Mouse (Mus musculus) spleen, adult 2 months (tissue): ENCODE data around the gene Cadps2.

Experiments used
- CTCF ChIP-seq: fragments of 200-500 bp; IDR thresholded peaks from 2 replicates; pipeline ENCODE4 v1.5.1; 2011; ENCODE audit warnings: mild to moderate bottlenecking, inconsistent platforms; ENCODE audit not compliant: insufficient read depth, insufficient read length, insufficient replicate concordance; ENCODE audit errors: extremely low read depth
- POLR2A ChIP-seq: fragments of 200-500 bp; IDR thresholded peaks from 2 replicates; pipeline ENCODE4 v1.6.1; 2011; ENCODE audit warnings: low read depth, low read length, inconsistent platforms

DNA sequence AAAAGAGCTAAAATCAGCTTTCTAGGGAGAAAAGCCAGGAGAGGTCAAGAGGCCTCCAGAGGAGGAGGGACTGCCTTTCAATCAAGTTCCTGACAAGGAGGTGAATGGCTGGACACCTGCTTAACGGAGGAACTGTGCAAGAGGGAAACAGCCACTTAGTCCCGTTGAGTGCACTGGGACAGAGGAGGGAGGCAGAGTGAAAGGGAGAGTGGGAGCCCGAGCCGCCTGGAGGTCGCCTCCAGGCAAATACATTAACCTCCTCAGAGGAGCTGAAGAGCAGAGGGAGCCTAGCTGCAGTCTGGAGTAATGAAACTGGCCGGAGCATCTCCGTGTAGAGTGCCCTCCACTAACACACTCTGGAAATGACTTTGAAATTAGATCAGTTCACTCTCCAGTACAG, 485.7 kb downstream of the Cadps2 start:
- no peak for TF ChIP-seq CTCF
- no peak for TF ChIP-seq POLR2A
